Mouse (Mus musculus): Measurements from ENCODE around the gene Ggps1. TPM values are rescaled to one million over a fixed set of nuclear protein-coding genes. Genes with fewer than 3 reads are reported as not detected.
"Not testable (repeated sequence)": the region's sequence is repeated elsewhere in the genome, so short reads cannot be mapped to it uniquely, and the experiment has no call there.

Gene Ggps1
- polyA plus RNA-seq, 1 experiment from 2014 or later: 72.3 TPM

DNA sequence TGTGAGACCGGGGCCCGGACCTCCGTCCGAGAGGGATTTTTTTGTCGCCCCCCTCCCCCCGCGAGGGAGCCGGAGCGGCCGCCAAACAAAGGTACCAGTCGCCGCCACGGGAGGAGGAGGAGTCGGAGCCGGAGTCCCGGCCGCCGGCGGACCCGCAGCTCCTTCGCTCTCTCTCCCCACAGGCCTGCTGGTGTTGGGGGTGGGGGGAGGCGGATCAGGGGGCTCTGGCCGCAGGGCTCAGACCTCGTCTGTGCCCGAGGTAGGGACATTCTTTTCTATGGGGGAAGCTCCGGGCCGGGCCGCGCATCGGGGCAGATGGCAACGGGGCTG lies 619 bp upstream of the Ggps1 start:
- H3K36me3 ChIP-seq: peaks cover 7% of the 10 kb centered on the region
- no peaks in the 10 kb centered on the region for H3K27me3 ChIP-seq
- peaks cover 54% of the 10 kb centered on the region for H3K4me1 ChIP-seq (replicated peaks)
- peak overlapping the region; percentile 89 for H3K9ac ChIP-seq
- ATAC-seq (ENCODE audit: low FRiP score, low read depth): no peak; the same call in 1 of the 2 replicates
- H3K4me3 ChIP-seq: peak overlapping the region; percentile 91
- 0% methylated on average over 21 of the region's 31 CpGs for WGBS
- no peaks in the 10 kb centered on the region for H3K9me3 ChIP-seq
- H3K27ac ChIP-seq (replicated peaks): peak overlapping the region; percentile 93
- H3K4me2 ChIP-seq: peak overlapping the region; percentile 60

DNA sequence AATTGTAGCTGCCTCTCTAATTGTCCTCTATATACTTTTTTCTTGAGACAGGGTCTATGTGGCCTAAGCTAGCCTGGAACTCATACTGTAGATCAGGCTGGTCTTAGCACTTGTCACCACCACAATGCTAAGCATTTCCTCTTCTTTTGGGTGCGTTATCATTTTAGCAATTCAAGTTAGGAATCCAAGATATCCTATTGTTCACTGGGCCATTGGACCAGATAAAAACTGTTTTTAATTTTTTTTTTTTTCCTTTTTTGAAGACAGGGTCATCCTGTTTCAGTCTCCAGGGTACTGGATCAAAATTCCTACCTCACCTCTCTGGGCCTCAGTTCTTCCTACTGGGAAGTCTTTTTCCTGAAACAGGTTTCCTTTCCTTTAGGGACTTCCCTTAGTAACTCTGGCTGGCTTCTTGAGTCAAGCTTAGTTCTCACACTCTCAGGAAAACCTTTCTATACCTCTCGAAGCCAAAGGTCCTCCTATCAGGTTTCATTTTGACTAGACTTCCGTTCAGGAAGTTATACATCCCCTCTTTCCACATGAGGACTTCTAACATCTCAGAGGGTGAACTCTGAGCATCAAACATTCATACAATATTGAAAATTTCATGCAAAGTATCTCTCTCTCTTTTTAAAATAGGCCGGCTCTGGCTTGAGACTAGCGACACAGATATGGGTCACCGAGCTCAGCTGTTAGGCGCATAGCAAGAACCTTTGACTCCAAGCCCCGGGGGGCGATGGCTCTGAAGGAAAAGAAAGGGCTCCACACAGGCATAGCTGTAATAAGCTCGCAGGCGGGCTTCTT lies 877 bp downstream of the Ggps1 start:
- Histone ChIP-seq H3K4me2 (peak overlapping the region; percentile 66), H3K4me3 (peak overlapping the region; percentile 91), H3K9ac (peak overlapping the region; percentile 87), H3K27me3 (no peaks in the 10 kb centered on the region), H3K27ac (replicated peaks) (peak overlapping the region; percentile 98), H3K4me1 (replicated peaks) (peaks cover 41% of the 10 kb centered on the region), H3K36me3 (peaks cover 8% of the 10 kb centered on the region), H3K9me3 (no peaks in the 10 kb centered on the region)
- ATAC-seq (ENCODE audit: low FRiP score, low read depth): no peak
- WGBS: 6% methylated on average over 11 of the region's 11 CpGs

- Histone ChIP-seq H3K4me2 (no peak overlapping the region), H3K27me3 (no peaks in the 10 kb centered on the region), H3K27ac (replicated peaks) (no peak overlapping the region), H3K36me3 (peaks cover 27% of the 10 kb centered on the region), H3K9ac (no peak overlapping the region), H3K9me3 (no peaks in the 10 kb centered on the region), H3K4me1 (replicated peaks) (peaks cover 24% of the 10 kb centered on the region), H3K4me3 (no peak overlapping the region)
- ATAC-seq (ENCODE audit: low FRiP score, low read depth): no peak
Measured at GRCm38 (mm10) chr13:14059582-14059981, 3.7 kb downstream of the Ggps1 start.

- H3K4me2 ChIP-seq: no peak overlapping the region
- H3K4me3 ChIP-seq: no peak overlapping the region
- H3K4me1 ChIP-seq (replicated peaks): peaks cover 16% of the 10 kb centered on the region
- no peak overlapping the region for H3K27ac ChIP-seq (replicated peaks)
- peaks cover 53% of the 10 kb centered on the region for H3K36me3 ChIP-seq
- WGBS: 93% methylated on average over 3 of the region's 3 CpGs
- no peak overlapping the region for H3K9ac ChIP-seq
- H3K9me3 ChIP-seq: no peaks in the 10 kb centered on the region
- no peaks in the 10 kb centered on the region for H3K27me3 ChIP-seq
- no peak for ATAC-seq (ENCODE audit: low FRiP score, low read depth)
Measured at GRCm38 (mm10) chr13:14056801-14057200, 6.5 kb downstream of the Ggps1 start.

DNA sequence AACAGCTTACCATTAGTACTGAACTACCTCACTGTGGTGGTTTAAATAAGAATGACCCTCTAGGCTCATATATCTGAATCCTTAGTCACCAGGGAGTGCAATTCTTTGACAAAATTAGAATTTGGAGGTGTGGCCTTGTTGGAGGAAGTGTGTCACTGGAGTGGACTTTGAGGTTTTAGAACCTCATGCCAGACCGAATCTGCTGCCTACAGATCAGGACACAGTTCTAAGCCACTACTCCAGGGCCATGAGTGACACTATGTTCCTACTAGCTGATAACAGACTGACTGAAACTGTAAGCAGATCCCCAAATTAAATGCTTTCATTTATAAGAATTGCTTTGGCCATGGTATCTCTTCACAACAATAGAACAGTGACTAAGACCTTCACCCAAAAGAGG lies 13.4 kb downstream of the Ggps1 start:
- Histone ChIP-seq H3K27me3 (no peaks in the 10 kb centered on the region), H3K27ac (replicated peaks) (no peak overlapping the region), H3K4me3 (no peak overlapping the region), H3K9ac (no peak overlapping the region), H3K9me3 (no peaks in the 10 kb centered on the region), H3K36me3 (peaks cover 67% of the 10 kb centered on the region), H3K4me2 (no peak overlapping the region), H3K4me1 (replicated peaks) (no peaks in the 10 kb centered on the region)
- WGBS: 94% methylated on average over 1 of the region's 1 CpGs
- no peak for ATAC-seq (ENCODE audit: low FRiP score, low read depth)

- no peak for ATAC-seq (ENCODE audit: low FRiP score, low read depth)
Measured at GRCm38 (mm10) chr13:14044521-14044920, 18.8 kb downstream of the Ggps1 start.

GRCm38 (mm10) chr13:14043851-14044250 lies 19.4 kb downstream of the Ggps1 start:
- Histone ChIP-seq H3K36me3 (peaks cover 15% of the 10 kb centered on the region), H3K9ac (no peak overlapping the region), H3K4me1 (replicated peaks) (peaks cover 8% of the 10 kb centered on the region), H3K4me2 (no peak overlapping the region), H3K4me3 (no peak overlapping the region), H3K27ac (replicated peaks) (no peak overlapping the region), H3K27me3 (no peaks in the 10 kb centered on the region), H3K9me3 (no peaks in the 10 kb centered on the region)
- no peak for ATAC-seq (ENCODE audit: low FRiP score, low read depth)

More at GRCm38 (mm10) chr13:14044521-14044920, 18.8 kb downstream of the Ggps1 start:
- 80% methylated on average over 2 of the region's 2 CpGs for WGBS
- Histone ChIP-seq H3K9me3 (no peaks in the 10 kb centered on the region), H3K27ac (replicated peaks) (no peak overlapping the region), H3K9ac (no peak overlapping the region), H3K36me3 (peaks cover 22% of the 10 kb centered on the region), H3K4me3 (no peak overlapping the region), H3K27me3 (no peaks in the 10 kb centered on the region), H3K4me2 (no peak overlapping the region), H3K4me1 (replicated peaks) (peaks cover 8% of the 10 kb centered on the region)

DNA sequence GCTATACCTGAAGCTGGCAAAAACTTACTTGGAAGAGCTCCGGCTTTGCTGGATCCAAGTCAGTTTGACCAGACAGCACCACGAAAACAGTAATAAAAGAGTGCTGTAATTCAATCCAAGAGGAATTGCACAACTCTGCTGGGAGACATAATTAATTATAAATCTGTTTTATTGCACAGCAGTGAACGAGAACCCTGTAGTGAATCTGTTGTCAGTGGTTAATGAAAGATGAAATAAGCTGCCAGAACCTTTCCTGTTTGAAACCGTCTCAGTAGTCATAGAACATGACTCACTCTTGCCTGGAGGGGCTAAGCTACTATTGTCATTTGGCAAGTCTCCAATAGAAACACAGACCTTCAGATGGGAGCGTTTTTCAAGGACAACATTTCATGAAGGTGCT lies 23.1 kb downstream of the Ggps1 start:
- H3K36me3 ChIP-seq: no peaks in the 10 kb centered on the region
- peak overlapping the region; percentile 87 for H3K4me3 ChIP-seq
- WGBS: 36% methylated on average over 5 of the region's 5 CpGs
- H3K4me2 ChIP-seq: peak overlapping the region; percentile 85
- peaks cover 21% of the 10 kb centered on the region for H3K4me1 ChIP-seq (replicated peaks)
- H3K9ac ChIP-seq: peak overlapping the region; percentile 90
- no peak for ATAC-seq (ENCODE audit: low FRiP score, low read depth)
- no peaks in the 10 kb centered on the region for H3K27me3 ChIP-seq
- H3K27ac ChIP-seq (replicated peaks): peak overlapping the region; percentile 100
- H3K9me3 ChIP-seq: no peaks in the 10 kb centered on the region

GRCm38 (mm10) chr13:14039292-14039965 lies 23.9 kb downstream of the Ggps1 start, which contains the start of gene Tbce:
Tbce (minus strand) TSS chr13:14039638.
- Histone ChIP-seq H3K9ac (peak within 1 kb of the TSS; percentile 90), H3K36me3 (no peaks in the 10 kb centered on the region), H3K27me3 (no peaks in the 10 kb centered on the region), H3K4me1 (replicated peaks) (peaks cover 21% of the 10 kb centered on the region), H3K27ac (replicated peaks) (peak within 1 kb of the TSS; percentile 100), H3K4me2 (peak within 1 kb of the TSS; percentile 85), H3K4me3 (peak within 1 kb of the TSS; percentile 87), H3K9me3 (no peaks in the 10 kb centered on the region)
- WGBS: under 1% methylated on average over 35 of the region's 35 CpGs
- ATAC-seq (ENCODE audit: low FRiP score, low read depth): peak; percentile 98

DNA sequence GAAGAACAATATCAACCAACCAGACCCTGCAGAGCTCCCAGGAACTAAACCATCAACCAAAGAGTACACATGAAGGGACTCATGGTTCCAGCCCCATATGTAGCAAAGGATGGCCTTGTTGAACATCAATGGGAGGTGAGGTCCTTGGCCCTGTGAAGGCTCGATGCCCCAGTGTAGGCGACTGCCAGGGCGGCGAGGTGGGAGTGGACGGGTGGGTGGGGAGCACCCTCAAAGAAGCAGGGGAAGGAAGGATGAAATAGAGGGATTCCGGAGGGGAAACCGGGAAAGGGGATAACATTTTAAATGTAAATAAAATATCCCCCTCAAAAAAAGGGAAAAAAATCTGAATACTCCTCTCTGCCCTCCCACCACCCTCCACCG lies 24.4 kb downstream of the Ggps1 start:
- H3K4me2 ChIP-seq: peak overlapping the region; percentile 85
- under 1% methylated on average over 8 of the region's 8 CpGs for WGBS
- H3K27ac ChIP-seq (replicated peaks): peak overlapping the region; percentile 100
- H3K4me1 ChIP-seq (replicated peaks): peaks cover 21% of the 10 kb centered on the region
- H3K9me3 ChIP-seq: no peaks in the 10 kb centered on the region
- H3K4me3 ChIP-seq: peak overlapping the region; percentile 87
- H3K36me3 ChIP-seq: no peaks in the 10 kb centered on the region
- peak; percentile 73 for ATAC-seq (ENCODE audit: low FRiP score, low read depth)
- H3K27me3 ChIP-seq: no peaks in the 10 kb centered on the region
- peak overlapping the region; percentile 90 for H3K9ac ChIP-seq

- H3K36me3 ChIP-seq: no peaks in the 10 kb centered on the region; the same call in 1 of the 2 replicates
- ATAC-seq (ENCODE audit: low FRiP score, low read depth): no peak
- peaks cover 21% of the 10 kb centered on the region for H3K4me1 ChIP-seq (replicated peaks)
- H3K9ac ChIP-seq: no peak overlapping the region
- H3K27me3 ChIP-seq: no peaks in the 10 kb centered on the region
- WGBS: 92% methylated on average over 11 of the region's 11 CpGs
- no peak overlapping the region for H3K4me3 ChIP-seq
- H3K4me2 ChIP-seq: no peak overlapping the region
- no peaks in the 10 kb centered on the region for H3K9me3 ChIP-seq
- no peak overlapping the region for H3K27ac ChIP-seq (replicated peaks)
Measured at GRCm38 (mm10) chr13:14035875-14036630, 27.2 kb downstream of the Ggps1 start.

GRCm38 (mm10) chr13:14035352-14035751 lies 27.9 kb downstream of the Ggps1 start:
- H3K4me2 ChIP-seq; H3K27me3 ChIP-seq; H3K9ac ChIP-seq; H3K9me3 ChIP-seq; H3K27ac ChIP-seq (replicated peaks); H3K36me3 ChIP-seq; H3K4me3 ChIP-seq; ATAC-seq (ENCODE audit: low FRiP score, low read depth): not testable (repeated sequence)
- H3K4me1 ChIP-seq (replicated peaks): peaks cover 18% of the 10 kb centered on the region
- WGBS: 89% methylated on average over 3 of the region's 3 CpGs
